Mouse (Mus musculus) megakaryocyte, embryonic 14.5 days (primary cell): ENCODE data around the gene Camkv.

ENCODE experiments used
- FLI1 ChIP-seq: IDR thresholded peaks from 2 replicates; pipeline ENCODE4 v1.6.1; 2012; ENCODE audit warnings: low read length, inconsistent platforms, mixed read lengths
- GATA1 ChIP-seq: IDR thresholded peaks from 3 replicates; pipeline ENCODE4 v1.6.1; 2012; ENCODE audit warnings: mixed read lengths, low read length, inconsistent platforms, borderline replicate concordance

GRCm38 (mm10) chr9:107926920-107927420 lies 8.5 kb upstream of the Camkv start:
- TF ChIP-seq GATA1 (no peak), FLI1 (no peak)
